Mouse (Mus musculus): ENCODE measurements around the gene Mrpl36.
A peak's percentile ranks its signal among the peaks of the same experiment; 100 is the strongest.

The Mrpl36 gene

DNA sequence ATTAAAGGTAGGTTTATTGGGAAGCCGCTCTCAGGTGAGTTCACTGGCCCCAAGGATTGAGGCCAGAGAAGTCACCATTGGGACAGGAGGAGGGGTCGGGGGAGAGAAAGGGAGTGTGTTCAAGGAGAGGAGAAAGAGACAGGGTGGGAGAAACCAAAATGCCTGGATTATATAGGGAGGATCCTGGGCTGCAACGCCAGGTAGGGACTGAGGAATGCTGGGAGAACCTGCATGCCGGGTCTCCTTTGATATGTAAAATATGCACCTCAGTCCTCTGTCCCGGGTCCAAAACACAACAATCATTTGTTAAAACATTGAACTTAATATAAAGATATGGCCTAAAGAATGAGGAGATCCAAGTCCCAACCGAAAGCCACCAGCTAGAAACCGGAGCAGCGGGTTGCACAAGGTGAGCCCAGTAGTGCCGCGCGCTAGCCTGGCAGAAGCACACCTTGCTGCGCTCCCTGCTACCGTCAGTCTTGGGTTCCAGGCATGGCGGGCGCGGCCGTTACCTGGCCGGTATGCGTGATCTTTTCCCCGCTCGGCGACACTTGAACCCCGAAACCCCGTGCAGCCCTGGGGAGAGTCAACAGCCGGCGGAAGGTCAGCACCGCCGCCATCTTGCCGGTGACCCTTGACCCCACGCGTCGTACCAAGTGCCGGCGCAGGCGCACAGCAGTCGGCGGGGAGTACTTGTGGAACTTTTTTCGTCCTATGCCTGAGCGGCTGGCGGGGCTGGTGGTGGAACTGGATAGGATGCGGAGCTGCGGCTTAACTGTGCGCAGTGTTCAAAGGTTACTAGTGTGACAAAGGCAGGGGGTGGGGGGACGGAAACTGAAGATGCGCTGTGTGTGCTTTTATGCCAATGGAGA lies at the start of gene Mrpl36, which contains the start of gene Ndufs6:
Gene Mrpl36, plus strand, starts transcription at position 687 of the 872 bp plus-strand sequence.
Gene Ndufs6, minus strand, starts transcription at position 716 of the 872 bp plus-strand sequence.
- peak; percentile 90 to 91 for DNase-seq (ENCODE audit: low spot score in 2 of 2)

GRCm38 (mm10) chr13:73279196-73279595 lies 49.1 kb upstream of the Mrpl36 start:
- DNase-seq (ENCODE audit: low spot score in 2 of 2), result no peak

DNA sequence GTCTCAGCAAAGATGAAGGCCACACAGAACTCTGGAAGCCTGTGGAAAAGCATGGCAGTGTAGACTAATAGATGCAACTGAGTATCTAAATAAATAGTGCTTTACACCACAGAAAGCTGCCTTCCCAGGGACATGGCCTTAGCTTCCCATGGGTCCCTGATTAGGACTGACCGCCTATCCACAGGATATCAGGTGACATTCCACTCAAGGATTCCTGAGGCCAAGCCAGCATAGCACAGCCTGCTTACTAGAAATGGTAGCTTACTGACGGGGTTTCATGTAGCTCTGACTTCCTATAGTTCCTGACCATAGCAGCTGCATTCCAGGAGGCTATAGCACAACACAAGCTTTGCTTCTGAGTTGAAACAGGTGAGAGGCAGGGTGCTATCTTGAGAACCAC lies 45.9 kb upstream of the Mrpl36 start:
- DNase-seq (ENCODE audit: low spot score in 2 of 2), result no peak

DNA sequence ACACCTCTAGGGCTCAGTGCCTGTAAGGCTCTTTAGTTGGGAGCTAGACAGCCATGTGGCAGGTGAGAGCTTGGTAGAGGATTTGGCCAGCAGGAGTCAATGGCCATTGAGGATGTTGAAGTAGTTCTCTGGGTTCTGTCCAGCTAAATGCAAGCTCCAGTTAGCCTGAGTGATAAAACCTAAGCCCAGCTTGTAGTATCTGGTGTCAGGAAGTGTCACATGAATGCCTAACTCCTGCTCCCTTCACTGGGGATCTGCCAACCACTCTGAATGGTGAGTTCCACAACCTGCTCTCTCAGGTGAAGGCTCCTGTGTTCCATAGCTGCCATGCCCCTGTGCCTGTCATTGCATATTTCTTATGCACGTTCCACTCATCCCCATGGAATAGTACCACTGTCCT lies 44.8 kb upstream of the Mrpl36 start:
- DNase-seq (ENCODE audit: low spot score in 2 of 2), result no peak

DNA sequence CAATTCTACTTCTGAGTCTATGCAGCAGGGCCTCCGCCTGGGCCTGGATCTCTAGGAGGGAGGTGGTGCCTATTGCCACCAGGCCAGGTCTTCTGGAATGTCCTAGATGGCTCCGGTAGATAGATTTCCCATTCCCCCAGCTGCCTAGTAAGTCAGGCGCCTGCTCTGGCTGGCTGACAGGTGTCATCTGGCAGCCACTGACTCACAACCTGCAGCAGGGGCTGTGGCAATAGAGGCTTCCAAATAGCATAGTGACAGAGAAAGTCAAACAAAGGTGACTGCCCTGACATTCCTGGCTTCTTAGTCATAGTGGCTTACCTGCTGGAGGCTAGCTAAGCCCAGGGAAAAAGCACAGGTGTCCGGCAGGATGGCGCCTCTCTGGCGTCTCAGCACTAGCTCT lies 38.1 kb upstream of the Mrpl36 start:
- DNase-seq (ENCODE audit: low spot score in 2 of 2), result no peak

DNA sequence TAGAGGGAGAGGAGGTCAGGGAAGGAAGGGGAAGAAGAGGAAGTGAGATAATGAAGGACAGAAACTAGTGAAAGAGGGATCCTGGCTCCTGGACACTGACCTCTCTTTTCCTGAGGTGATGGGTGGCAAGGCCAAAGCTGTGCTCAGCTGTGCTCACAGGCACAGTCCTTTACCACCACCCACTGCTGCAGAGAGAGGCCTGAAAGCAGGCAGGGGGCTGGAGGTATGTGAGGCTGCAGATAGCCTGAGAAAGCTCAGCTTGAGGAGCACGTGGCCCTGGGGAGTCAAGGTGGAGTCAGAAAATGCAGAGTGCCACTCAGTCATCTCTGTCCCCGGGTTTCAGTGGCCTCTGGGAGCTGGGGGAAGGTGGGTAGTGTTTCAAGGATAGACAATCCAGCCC lies 37.2 kb upstream of the Mrpl36 start:
- DNase-seq (ENCODE audit: low spot score in 2 of 2), result no peak

GRCm38 (mm10) chr13:73298717-73299116 lies 29.6 kb upstream of the Mrpl36 start:
- no peak for DNase-seq (ENCODE audit: low spot score in 2 of 2)

DNA sequence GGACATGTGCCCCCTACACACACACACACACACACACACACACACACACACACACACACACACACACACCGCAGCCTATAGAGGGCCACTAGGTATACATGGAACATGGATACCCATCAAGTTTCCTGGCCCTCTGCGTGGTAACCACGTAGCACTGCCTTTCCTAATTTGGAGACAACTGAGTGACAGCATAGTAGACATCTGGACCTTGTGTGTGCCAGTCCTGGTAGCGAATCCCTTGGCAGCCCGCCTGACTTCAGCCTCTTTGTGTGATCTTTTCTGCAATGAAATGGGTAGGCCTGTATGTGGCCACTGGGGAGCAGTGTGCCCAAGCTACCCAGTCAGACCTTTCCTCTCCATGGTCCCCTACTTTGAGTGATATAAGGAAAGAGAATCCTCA lies 29.0 kb upstream of the Mrpl36 start:
- DNase-seq (ENCODE audit: low spot score in 2 of 2), result no peak

- DNase-seq (ENCODE audit: low spot score in 2 of 2), result no peak
Measured at GRCm38 (mm10) chr13:73304729-73305128, 23.6 kb upstream of the Mrpl36 start.

DNA sequence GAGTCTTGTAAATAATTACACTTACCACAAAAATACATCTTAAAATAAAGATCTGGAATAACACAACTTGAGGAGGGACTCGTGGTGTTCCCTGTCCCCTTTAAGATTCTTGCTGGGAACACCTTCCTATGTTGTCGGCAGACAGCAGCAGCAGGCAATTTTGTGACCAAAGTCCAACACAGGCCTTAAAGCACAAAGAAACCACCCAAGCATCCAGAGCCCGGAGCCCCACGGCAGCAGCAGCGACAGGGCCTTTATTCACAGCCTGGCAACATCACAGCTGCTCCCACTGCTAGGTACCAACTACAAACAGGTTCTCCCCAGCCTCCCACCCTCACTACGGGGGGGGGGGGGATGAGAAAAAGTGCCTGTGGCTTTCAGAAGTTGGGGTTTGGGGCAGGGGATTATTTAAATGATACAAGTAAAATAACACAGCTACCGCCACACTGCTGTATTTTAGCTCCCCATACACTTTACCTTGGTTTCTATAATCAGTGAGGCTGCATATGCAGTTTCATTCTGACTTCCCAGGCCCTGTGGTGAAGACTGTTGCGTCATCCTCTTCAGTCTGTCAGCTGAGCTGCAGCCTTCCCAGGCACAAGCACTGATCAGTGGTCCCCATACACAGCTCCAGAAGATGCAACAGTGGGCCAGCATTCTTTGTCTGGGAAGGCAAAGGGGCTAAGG lies 22.8 kb upstream of the Mrpl36 start:
- no peak for DNase-seq (ENCODE audit: low spot score in 2 of 2)

DNA sequence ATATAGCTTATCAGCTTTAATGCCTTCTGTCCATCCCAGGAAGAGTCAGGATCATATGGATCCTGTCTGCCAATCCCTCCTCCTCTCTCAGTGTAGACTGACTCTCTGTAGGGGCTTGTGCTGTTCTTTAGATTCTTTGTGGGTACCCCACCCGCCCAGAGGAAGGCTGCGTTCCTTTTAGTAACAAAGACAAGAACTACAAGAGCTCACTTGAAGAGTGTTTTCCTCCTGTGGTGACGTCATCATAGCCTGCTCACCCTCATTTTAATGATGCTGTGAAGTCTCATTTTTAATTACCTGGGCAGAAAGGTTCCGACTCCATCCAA lies 22.3 kb upstream of the Mrpl36 start:
- DNase-seq (ENCODE audit: low spot score in 2 of 2), result no peak

DNA sequence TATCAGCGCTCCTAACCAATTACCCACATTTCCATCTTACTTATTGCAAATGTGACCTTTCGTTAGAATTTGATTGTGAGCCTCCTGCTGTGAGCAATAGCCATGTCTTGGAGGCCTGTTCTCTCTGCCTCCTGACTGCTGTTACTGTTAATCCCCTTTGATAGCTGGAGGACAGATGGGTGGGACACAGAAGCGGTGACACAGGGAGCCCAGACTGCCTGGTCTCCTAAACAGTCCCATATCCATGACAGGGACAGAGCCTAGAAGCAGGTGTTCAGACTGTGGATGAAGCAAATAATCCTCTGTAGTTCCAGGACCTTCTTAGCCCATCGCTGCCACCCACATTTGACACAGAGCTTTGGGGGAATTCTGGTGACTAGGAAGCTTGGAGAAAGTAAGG lies 21.9 kb upstream of the Mrpl36 start:
- DNase-seq (ENCODE audit: low spot score in 2 of 2), result no peak

DNA sequence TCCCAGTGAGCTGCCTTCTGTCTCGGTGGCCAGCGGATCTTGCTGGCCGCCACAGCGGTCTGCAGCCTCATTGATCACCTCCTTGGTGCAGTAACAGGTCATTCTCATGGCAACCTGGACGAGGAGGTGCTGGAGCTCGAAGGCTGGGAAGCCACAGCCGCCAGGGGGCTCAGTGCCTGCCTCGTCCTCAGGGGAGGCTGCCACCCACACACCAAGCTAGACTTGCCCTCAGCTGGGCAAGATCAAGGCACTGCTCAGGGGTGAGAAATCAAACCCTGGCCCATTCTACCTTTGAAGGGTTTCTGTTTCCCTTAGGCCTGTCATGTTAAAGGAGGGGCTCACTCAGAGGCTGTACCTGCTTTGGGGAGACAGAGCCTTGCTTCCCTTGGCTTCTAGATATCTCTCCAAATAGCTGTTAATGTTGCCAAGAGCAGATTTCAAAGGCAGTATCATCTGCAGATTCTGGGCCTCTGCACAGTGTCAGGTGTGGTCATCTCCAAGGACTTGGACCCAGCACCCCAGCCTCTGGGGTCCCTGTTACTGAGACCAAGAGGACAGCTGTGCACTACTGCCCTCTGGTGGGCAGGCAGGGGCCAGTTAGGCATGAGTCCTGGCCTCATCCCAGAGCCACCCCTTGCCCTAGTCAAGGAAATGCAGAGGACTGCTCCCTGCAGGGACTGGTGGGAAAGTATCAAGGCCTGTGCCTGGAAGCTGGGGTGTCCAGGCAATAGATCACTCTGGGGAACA lies 18.0 kb upstream of the Mrpl36 start:
- DNase-seq (ENCODE audit: low spot score in 2 of 2), result no peak

DNA sequence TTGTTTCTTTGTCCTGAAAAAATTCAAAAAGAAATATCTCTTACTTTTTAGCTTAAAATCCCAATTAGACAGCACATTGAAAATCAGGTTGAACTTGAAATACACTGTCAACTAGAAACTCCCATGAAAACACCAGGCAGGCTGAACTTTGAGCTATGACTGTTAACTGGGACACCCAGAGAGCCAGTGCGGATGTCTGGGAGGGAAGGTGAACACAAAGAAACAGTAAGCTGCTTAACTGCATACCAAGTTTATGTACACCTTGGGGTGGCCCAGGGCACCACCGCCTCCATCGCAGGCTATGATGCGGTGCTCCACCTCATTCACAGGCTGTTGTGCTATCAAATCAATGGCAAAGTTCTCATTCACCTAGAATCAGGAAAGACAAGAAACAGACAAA lies 8.3 kb upstream of the Mrpl36 start:
- no peak for DNase-seq (ENCODE audit: low spot score in 2 of 2)

DNA sequence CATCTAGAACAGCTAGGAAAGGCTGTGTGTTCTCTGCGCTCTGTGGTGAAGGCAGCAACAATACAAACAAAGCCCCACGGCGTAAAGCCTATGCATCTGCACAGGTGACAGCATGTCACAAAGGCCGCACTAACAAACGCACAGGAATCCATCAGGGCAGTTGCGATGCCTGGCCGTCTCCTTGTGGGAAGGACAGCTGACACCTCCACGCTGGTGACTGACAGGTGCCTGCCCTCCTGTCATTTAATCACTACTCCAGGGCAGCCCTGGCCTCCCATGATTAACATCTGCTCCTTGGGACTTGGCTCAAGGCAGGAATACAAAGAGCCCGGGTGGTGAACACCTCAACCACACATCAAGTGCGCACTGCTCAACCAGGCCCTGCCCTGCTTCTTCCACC lies 5.7 kb upstream of the Mrpl36 start:
- DNase-seq (ENCODE audit: low spot score in 2 of 2), result no peak

DNA sequence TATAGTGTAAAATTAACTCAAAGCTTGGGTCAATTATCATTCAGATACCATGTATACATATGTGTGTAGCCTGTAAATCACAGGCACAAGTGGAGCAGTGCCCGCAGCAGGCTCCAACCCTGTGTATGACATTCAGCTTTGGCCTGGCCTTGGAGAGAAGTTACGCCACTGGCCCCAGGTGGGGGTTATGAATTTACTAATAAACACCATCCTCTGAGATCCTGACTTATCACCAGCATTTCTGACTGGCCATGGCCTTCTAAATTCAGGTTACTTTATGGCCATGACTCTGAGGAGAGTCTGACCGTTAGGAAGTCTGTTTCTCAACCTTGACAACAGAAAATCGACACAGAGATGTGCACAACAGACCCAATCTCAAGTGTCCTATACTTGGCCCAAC lies 4.9 kb upstream of the Mrpl36 start:
- DNase-seq (ENCODE audit: low spot score in 2 of 2), result no peak

GRCm38 (mm10) chr13:73330844-73331501 lies 2.7 kb downstream of the Mrpl36 start:
- peak; percentile 78 to 84 for DNase-seq (ENCODE audit: low spot score in 2 of 2)

DNA sequence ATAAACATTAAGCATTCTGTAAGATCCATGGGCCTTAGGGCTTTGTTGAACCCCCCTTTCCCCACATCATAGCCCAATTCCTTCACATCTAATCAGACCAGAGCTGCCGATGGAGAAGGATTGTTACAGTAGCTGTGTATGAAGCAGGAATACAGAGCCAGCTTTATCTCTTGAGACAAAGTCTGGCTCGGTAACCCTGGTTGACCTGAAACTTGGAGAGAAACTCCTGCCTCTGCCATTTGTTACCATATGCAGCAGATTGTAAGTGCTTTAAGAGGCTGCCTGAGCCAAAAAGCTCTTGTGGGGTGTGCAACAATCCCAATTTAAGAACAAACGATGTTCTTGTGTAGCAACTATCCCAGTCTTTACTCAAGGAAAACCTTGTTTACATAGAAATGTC lies 3.4 kb downstream of the Mrpl36 start:
- no peak for DNase-seq (ENCODE audit: low spot score in 2 of 2)

DNA sequence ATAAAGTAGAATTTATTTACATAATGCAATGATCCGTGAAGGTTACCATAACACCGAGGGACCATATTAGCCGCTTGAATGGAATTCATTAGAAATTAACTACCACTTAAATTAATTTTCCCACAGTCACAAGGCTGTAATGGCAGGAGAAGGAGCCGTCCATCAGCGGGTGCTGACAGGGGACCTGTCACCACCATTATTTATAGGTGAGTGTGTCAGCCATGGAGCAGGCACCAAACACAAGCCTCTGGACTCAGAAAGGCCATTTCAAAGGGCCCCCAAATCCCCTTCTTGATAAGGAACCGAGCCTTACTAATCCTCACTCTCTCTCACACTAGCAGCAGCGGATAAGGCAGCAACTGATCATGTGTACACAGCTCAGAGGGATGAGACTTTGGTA lies 8.4 kb downstream of the Mrpl36 start:
- no peak for DNase-seq (ENCODE audit: low spot score in 2 of 2)

GRCm38 (mm10) chr13:73345102-73345890 lies 17.0 kb downstream of the Mrpl36 start:
- DNase-seq (ENCODE audit: low spot score in 2 of 2), result no peak

DNA sequence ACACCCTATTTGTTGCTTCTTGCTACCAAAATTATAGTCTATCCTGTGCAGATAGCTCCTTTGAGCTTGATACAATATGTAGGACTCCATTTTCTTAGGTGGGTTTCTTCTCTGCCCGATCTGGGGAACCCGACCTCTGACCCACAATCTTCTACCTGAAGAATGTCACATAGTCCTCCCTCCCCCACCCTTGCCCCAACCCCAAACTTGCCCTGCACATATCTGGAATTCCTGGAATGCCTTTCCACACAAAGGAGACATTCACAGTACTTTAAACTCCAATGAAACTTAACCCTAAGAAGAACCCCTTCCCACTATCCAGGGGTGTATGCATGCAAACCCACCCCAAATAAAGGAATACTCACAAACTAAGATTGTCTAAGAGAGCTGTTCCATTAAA lies 17.8 kb downstream of the Mrpl36 start:
- no peak for DNase-seq (ENCODE audit: low spot score in 2 of 2)

Data from frontal cortex, postnatal 10 days (tissue).